Mouse (Mus musculus): ENCODE data around the gene Per1.

Per1 gene

GRCm38 (mm10) chr11:69098039-69098761, 3.2 kb downstream of the Per1 start:
- in situ Hi-C loops (cut with MseI, MboI): no loop called here

- in situ Hi-C loops (cut with MseI, MboI): no loop called here
Measured at GRCm38 (mm10) chr11:69098762-69099091, 3.7 kb downstream of the Per1 start.

GRCm38 (mm10) chr11:69099177-69099914, 4.3 kb downstream of the Per1 start:
- in situ Hi-C loops (cut with MseI, MboI): no loop called here

- in situ Hi-C loops (cut with MseI, MboI): no loop called here
Measured at GRCm38 (mm10) chr11:69099915-69100345, 4.9 kb downstream of the Per1 start.

- in situ Hi-C loops (cut with MseI, MboI): no loop called here
Measured at GRCm38 (mm10) chr11:69100639-69101360, 5.8 kb downstream of the Per1 start.

- in situ Hi-C loops (cut with MseI, MboI): no loop called here
Measured at GRCm38 (mm10) chr11:69101604-69102402, 6.8 kb downstream of the Per1 start.

DNA sequence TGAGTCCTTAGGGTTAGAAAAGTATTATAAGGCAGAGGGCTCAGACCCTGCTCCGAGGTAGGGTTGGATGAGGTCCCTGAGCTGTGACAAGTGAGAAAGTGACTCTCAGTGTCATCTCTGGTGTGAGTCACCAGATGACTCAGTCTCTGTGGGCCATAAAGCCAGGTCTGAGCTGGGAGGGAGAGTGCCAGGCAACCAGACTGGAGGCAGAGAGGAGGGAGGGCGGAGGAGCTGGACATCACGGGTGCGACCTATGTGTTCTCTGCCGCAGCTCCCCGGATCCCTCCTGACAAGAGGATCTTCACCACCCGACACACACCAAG, 7.3 kb downstream of the Per1 start:
- in situ Hi-C loops (cut with MseI, MboI): no loop called here

GRCm38 (mm10) chr11:69103121-69103520, 8.1 kb downstream of the Per1 start:
- in situ Hi-C loops (cut with MseI, MboI): no loop called here

GRCm38 (mm10) chr11:69103531-69104435, 8.8 kb downstream of the Per1 start:
- in situ Hi-C loops (cut with MseI, MboI): no loop called here

- in situ Hi-C loops (cut with MseI, MboI): no loop called here
Measured at GRCm38 (mm10) chr11:69104487-69104886, 9.5 kb downstream of the Per1 start.

DNA sequence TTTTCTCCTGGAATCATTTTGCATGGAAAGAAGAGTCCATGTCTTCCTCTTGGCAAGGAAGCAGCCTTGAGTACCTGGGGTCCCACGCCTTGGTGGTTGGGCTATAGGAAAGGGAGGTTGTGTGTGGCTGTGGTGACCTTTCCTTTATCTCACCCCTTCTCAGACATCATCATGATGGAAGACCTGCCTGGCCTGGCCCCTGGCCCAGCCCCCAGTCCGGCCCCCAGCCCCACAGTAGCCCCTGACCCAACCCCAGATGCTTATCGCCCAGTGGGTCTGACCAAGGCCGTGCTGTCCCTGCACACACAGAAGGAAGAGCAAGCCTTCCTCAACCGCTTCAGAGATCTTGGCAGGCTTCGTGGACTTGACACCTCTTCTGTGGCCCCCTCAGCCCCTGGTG, 10.2 kb downstream of the Per1 start:
- in situ Hi-C loops (cut with MseI, MboI): no loop called here

- in situ Hi-C loops (cut with MseI, MboI): no loop called here
Measured at GRCm38 (mm10) chr11:69105796-69106195, 10.8 kb downstream of the Per1 start.

DNA sequence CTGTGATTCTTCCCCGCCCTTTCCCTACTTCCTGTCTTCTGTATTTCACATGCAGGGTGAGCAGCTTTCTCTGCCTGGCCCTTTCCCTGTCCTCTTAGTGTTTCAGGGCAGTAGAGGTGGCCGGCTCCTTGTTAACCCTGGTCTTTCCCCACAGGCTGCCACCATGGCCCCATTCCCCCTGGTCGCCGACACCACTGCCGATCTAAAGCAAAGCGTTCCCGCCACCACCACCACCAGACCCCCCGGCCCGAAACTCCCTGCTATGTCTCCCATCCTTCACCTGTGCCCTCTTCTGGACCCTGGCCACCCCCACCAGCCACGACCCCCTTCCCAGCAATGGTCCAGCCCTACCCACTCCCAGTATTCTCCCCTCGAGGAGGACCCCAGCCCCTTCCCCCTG, 11.3 kb downstream of the Per1 start:
- in situ Hi-C loops (cut with MseI, MboI): no loop called here

DNA sequence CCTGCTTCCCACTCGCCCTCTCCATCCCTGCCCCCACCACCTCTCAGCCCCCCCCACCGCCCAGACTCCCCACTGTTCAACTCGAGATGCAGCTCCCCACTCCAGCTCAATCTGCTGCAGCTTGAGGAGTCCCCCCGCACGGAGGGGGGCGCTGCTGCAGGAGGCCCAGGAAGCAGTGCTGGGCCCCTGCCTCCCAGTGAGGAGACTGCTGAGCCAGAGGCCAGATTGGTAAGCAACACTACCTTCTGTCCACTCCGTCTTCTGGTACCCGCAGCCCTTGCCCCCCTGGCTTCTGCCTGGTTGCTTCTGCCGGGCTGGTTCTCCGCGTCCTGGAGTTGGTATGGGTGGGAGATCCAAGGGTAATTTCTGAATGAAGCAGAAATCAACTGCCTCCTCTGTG, 11.8 kb downstream of the Per1 start:
- in situ Hi-C loops (cut with MseI, MboI): no loop called here

- in situ Hi-C loops (cut with MseI, MboI): no loop called here
Measured at GRCm38 (mm10) chr11:69107676-69108075, 12.7 kb downstream of the Per1 start.

DNA sequence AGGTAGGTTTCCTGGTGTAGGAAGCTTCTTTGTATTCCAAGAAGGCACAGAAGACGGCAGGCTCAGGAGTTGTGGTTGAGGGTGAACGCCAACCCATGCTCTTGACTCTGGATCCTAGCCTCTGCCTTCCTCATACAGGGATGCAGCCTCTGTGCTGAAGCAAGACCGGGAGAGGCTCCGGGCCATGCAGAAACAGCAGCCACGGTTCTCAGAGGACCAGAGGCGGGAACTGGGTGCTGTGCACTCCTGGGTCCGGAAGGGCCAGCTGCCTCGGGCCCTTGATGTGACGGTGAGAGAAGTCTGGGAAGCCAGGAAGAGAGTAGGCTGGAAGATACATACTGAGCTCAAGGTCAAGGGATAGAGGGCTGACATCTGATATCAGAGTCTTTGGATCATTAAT, 13.2 kb downstream of the Per1 start:
- in situ Hi-C loops (cut with MseI, MboI): no loop called here

- in situ Hi-C loops (cut with MseI, MboI): no loop called here
Measured at GRCm38 (mm10) chr11:69109032-69109900, 14.2 kb downstream of the Per1 start.

DNA sequence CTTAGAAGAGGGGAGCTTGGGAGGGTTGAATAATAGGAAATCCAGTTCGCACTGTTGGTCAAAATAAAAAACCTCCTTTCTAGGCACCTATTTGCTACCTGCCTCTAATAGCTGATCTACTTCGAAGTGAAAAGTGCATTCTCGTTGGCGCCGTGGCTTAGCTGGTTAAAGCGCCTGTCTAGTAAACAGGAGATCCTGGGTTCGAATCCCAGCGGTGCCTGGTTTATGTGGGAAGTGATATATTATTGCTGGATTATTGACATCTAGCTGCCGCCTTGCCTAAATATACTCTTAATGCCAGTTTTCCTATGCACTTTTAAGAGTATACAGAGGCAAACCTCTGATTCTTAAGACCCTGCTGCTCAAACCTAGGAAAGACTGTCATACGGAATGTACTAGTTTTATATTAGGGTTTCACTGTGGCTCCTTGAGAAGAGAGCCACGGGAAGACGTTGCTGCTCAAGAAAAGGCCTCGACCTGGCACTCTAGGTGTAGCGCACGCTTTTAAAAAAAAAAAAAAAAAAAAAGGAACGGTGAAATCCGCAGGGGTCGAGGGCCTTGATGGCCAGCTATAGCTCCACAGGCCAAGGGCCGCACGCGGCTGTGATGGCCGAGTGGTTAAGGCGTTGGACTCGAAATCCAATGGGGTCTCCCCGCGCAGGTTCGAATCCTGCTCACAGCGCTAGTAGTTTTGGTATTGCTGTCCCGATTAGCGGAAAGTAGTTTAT, 15.5 kb downstream of the Per1 start:
- in situ Hi-C loops (cut with MseI, MboI): no loop called here

DNA sequence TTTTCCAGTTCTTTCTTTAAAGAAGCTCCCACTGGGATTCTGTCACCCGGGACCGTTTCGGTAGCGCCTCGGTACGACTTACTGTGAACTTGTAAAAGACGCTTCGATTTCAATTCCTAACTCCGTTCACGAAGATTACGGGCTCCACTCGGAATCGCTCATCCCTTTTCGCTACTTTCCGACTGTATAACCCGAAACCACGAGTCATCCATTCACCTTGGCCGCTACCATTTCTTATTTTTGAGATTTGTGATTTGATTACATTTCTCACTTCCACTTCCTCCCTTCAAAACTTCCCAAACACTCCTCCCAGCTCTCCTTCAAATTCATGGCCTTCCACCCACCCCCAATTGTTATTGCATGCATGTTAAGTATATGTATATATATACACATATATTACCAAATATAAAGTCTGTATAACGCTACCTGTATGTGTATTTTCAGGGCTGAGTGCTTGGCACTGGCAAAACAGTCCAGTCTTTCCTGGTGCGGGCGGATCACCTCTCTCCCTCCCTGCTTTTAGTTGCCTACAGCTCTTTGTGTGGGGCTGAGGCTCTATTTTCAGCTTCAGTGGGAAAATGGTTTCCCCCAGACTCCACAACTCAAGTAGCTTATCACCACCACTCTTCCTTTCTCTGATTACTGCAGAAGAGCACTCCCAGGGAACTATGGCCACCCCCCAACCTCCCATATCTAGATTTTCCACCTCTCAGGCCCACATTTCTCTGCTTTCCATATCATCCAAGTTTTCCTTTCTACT, 16.2 kb downstream of the Per1 start:
- in situ Hi-C loops (cut with MseI, MboI): no loop called here

Measured in mouse trophoblast stem cell (cell line).